Mouse (Mus musculus): ENCODE measurements around the gene Cyp8b1.

- TF ChIP-seq CTCF (IDR thresholded peaks at IDR 0.05) (no peak), EP300 (IDR thresholded peaks at IDR 0.05) (no peak)
Measured at GRCm38 (mm10) chr9:121919027-121919501, 3.0 kb upstream of the Cyp8b1 start.

Data from lung, postnatal 0 days (tissue).